Mouse (Mus musculus) midbrain, embryonic 10.5 days (tissue): ENCODE measurements at regions not wholly inside any gene's neighbourhood (a gene's known extent, or its start where the extent isn't known, plus 50 kb on each side); places are given as distances from the start of the nearest gene placed in this dataset.
"Not testable (repeated sequence)": the region's sequence is repeated elsewhere in the genome, so short reads cannot be mapped to it uniquely, and the experiment has no call there.

ENCODE experiments used
- DNase-seq: peaks from one replicate; pipeline ENCODE4 v3.0.0-alpha.2; 2017; ENCODE audit warnings: low spot score
- H3K27ac ChIP-seq: fragments of 300-500 bp; sonication (generic); replicated peaks from 2 replicates; pipeline ENCODE4 v1.5.1; 2016; ENCODE audit warnings: mild to moderate bottlenecking
- H3K27me3 ChIP-seq: fragments of 300-500 bp; sonication (generic); 2 replicates; pipeline ENCODE4 v1.6.1; 2016; ENCODE audit warnings: low read depth, mild to moderate bottlenecking; ENCODE audit not compliant: poor library complexity, severe bottlenecking
- H3K36me3 ChIP-seq: fragments of 300-500 bp; sonication (generic); 2 replicates; pipeline ENCODE4 v1.6.1; 2016; ENCODE audit warnings: mild to moderate bottlenecking, moderate library complexity
- H3K4me1 ChIP-seq: fragments of 300-500 bp; sonication (generic); 2 replicates; pipeline ENCODE4 v1.6.1; 2016
- H3K4me3 ChIP-seq: fragments of 300-500 bp; sonication (generic); 2 replicates; pipeline ENCODE4 v1.5.1; 2016; ENCODE audit warnings: mild to moderate bottlenecking, moderate library complexity
- H3K9me3 ChIP-seq: fragments of 300-500 bp; sonication (generic); replicated peaks from 2 replicates; pipeline ENCODE4 v1.6.1; 2016; ENCODE audit warnings: mild to moderate bottlenecking
- WGBS: fragments of 180-500 bp; shearing (Covaris S2); methylation state at CpG from one replicate; pipeline ENCODE4 v1.1.7; 2016; 5-methylcytosine and 5-hydroxymethylcytosine counted together

GRCm38 (mm10) chr1:43317076-43317871 is 120.5 kb upstream of the Fhl2 start:
- H3K27ac ChIP-seq = no peak overlapping the region
- no peaks in the 10 kb centered on the region for H3K4me1 ChIP-seq
- no peaks in the 10 kb centered on the region for H3K27me3 ChIP-seq
- WGBS = 70% methylated on average over 3 of the region's 3 CpGs
- H3K4me3 ChIP-seq = no peak overlapping the region
- DNase-seq = no peak
- H3K9me3 ChIP-seq = no peaks in the 10 kb centered on the region
- no peaks in the 10 kb centered on the region for H3K36me3 ChIP-seq

GRCm38 (mm10) chr1:43333488-43333887 is 110.9 kb upstream of the Nck2 start:
- not testable (repeated sequence) for H3K36me3 ChIP-seq, DNase-seq, H3K27ac ChIP-seq, H3K4me3 ChIP-seq, H3K27me3 ChIP-seq, H3K4me1 ChIP-seq, H3K9me3 ChIP-seq
- WGBS = 94% methylated on average over 10 of the region's 10 CpGs

- no peaks in the 10 kb centered on the region for H3K36me3 ChIP-seq
- H3K27me3 ChIP-seq = no peaks in the 10 kb centered on the region
- H3K4me3 ChIP-seq = no peak overlapping the region
- 85% methylated on average over 3 of the region's 3 CpGs for WGBS
- H3K27ac ChIP-seq = no peak overlapping the region
- H3K4me1 ChIP-seq = no peaks in the 10 kb centered on the region
- peaks cover 4% of the 10 kb centered on the region; the same call in 1 of the 2 replicates for H3K9me3 ChIP-seq
- DNase-seq = no peak
Measured at GRCm38 (mm10) chr1:43337168-43337784, 107.1 kb upstream of the Nck2 start.

- Histone ChIP-seq H3K36me3 (no peaks in the 10 kb centered on the region), H3K27ac (no peak overlapping the region), H3K9me3 (peaks cover 4% of the 10 kb centered on the region; the same call in 1 of the 2 replicates), H3K4me3 (no peak overlapping the region), H3K4me1 (no peaks in the 10 kb centered on the region), H3K27me3 (no peaks in the 10 kb centered on the region)
- WGBS = 79% methylated on average over 6 of the region's 6 CpGs
- DNase-seq = no peak
Measured at GRCm38 (mm10) chr1:43338096-43338915, 106.1 kb upstream of the Nck2 start.

GRCm38 (mm10) chr1:43342848-43343247 is 101.5 kb upstream of the Nck2 start:
- H3K4me3 ChIP-seq = no peak overlapping the region
- H3K36me3 ChIP-seq = no peaks in the 10 kb centered on the region
- DNase-seq = no peak
- no peaks in the 10 kb centered on the region for H3K9me3 ChIP-seq
- H3K27me3 ChIP-seq = no peaks in the 10 kb centered on the region
- WGBS = 80% methylated on average over 2 of the region's 2 CpGs
- no peak overlapping the region for H3K27ac ChIP-seq
- H3K4me1 ChIP-seq = no peaks in the 10 kb centered on the region

- no peak for DNase-seq
- Histone ChIP-seq H3K4me1 (no peaks in the 10 kb centered on the region), H3K27ac (no peak overlapping the region), H3K9me3 (no peaks in the 10 kb centered on the region), H3K4me3 (no peak overlapping the region), H3K27me3 (no peaks in the 10 kb centered on the region), H3K36me3 (no peaks in the 10 kb centered on the region)
- 90% methylated on average over 2 of the region's 2 CpGs for WGBS
Measured at GRCm38 (mm10) chr1:43343410-43343809, 101.0 kb upstream of the Nck2 start.

GRCm38 (mm10) chr1:43344001-43344400 is 100.4 kb upstream of the Nck2 start:
- H3K36me3 ChIP-seq = no peaks in the 10 kb centered on the region
- WGBS = 87% methylated on average over 5 of the region's 5 CpGs
- no peak for DNase-seq
- no peaks in the 10 kb centered on the region for H3K4me1 ChIP-seq
- no peak overlapping the region for H3K27ac ChIP-seq
- H3K27me3 ChIP-seq = no peaks in the 10 kb centered on the region
- H3K9me3 ChIP-seq = no peaks in the 10 kb centered on the region
- H3K4me3 ChIP-seq = no peak overlapping the region

GRCm38 (mm10) chr1:43347152-43347551 is 97.2 kb upstream of the Nck2 start:
- WGBS = 90% methylated on average over 4 of the region's 4 CpGs
- no peak overlapping the region for H3K4me3 ChIP-seq
- no peaks in the 10 kb centered on the region for H3K27me3 ChIP-seq
- no peak overlapping the region for H3K27ac ChIP-seq
- H3K4me1 ChIP-seq = no peaks in the 10 kb centered on the region; the same call in 1 of the 2 replicates
- H3K36me3 ChIP-seq = no peaks in the 10 kb centered on the region
- DNase-seq = no peak
- H3K9me3 ChIP-seq = no peaks in the 10 kb centered on the region

- H3K27ac ChIP-seq = no peak overlapping the region
- no peaks in the 10 kb centered on the region; the same call in 1 of the 2 replicates for H3K4me1 ChIP-seq
- H3K4me3 ChIP-seq = no peak overlapping the region
- DNase-seq = no peak
- H3K9me3 ChIP-seq = no peaks in the 10 kb centered on the region
- H3K27me3 ChIP-seq = no peaks in the 10 kb centered on the region
- 83% methylated on average over 3 of the region's 3 CpGs for WGBS
- H3K36me3 ChIP-seq = no peaks in the 10 kb centered on the region
Measured at GRCm38 (mm10) chr1:43349966-43350365, 94.4 kb upstream of the Nck2 start.

GRCm38 (mm10) chr1:43358191-43358590 is 86.2 kb upstream of the Nck2 start:
- Histone ChIP-seq H3K36me3 (no peaks in the 10 kb centered on the region), H3K4me1 (peaks cover 31% of the 10 kb centered on the region), H3K9me3 (no peaks in the 10 kb centered on the region), H3K27ac (0 out of 2 replicates have a peak overlapping the region, but pooled peaks have one; percentile 4), H3K4me3 (no peak overlapping the region), H3K27me3 (peaks cover 6% of the 10 kb centered on the region)
- peak; percentile 34 for DNase-seq
- 59% methylated on average over 6 of the region's 6 CpGs for whole genome bisulfite sequencing

- Histone ChIP-seq H3K27ac (peak overlapping the region; percentile 24; the same call in 1 of the 2 replicates), H3K36me3 (no peaks in the 10 kb centered on the region), H3K27me3 (peaks cover 13% of the 10 kb centered on the region), H3K9me3 (no peaks in the 10 kb centered on the region), H3K4me1 (peaks cover 31% of the 10 kb centered on the region), H3K4me3 (no peak overlapping the region)
- no peak for DNase-seq
- WGBS = 85% methylated on average over 4 of the region's 4 CpGs
Measured at GRCm38 (mm10) chr1:43359662-43360061, 84.7 kb upstream of the Nck2 start.

- no peak overlapping the region for H3K4me3 ChIP-seq
- H3K27ac ChIP-seq = peak overlapping the region; percentile 24
- no peaks in the 10 kb centered on the region for H3K9me3 ChIP-seq
- peak; percentile 13 for DNase-seq
- H3K36me3 ChIP-seq = no peaks in the 10 kb centered on the region
- H3K27me3 ChIP-seq = peaks cover 13% of the 10 kb centered on the region
- WGBS = 56% methylated on average over 8 of the region's 8 CpGs
- H3K4me1 ChIP-seq = peaks cover 31% of the 10 kb centered on the region
Measured at GRCm38 (mm10) chr1:43360291-43360690, 84.1 kb upstream of the Nck2 start.
